Mouse (Mus musculus): ENCODE measurements around the gene Gm5799. TPM values are rescaled to one million over a fixed set of nuclear protein-coding genes. Genes with fewer than 3 reads are reported as not detected.

Gene Gm5799
- total RNA-seq (2023; ENCODE audit: inconsistent age): not detected in 4 replicates

DNA sequence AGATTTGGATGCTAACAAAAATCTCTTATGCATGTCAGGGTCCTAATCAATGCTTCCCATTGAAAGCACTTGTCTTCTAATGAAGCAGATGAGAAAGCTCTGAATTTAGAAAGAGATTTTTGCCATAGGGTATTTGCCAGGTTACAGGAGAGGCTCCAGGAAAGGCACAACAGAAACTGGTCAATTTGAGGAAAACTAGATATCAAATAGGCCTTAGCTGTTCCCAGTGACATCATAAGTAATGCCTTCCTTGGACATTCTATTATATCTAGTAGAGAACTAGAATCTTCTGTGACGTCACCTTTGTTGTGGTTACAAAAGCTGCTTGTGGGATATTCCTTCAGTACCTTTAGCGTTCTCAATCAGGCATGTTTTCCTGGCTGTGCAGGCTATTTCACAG is at the start of gene Gm5799:
TSS of gene Gm5799 (plus strand) at position 301 of the 400 bp plus-strand sequence.

DNA sequence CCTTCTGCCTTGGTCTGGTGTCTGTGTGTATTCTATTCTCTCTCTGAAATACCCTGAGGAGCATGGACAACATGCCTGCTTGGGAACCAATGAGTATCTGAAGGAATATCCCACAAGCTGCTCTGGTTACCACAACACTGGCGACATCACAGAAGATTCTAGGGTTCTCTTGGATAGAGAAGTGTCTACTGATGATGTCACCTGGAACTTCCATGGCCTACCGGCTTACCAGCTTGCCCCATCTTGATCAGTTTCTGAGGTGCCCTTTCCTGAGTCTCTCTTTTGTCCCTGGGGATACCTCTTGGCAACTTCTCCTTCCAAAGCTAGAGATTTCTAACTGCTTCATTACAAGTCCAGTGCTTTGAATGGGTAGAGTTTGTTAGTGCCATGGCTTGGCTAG is 35.7 kb downstream of the Gm5799 start, which contains the start of gene Gm17654:
TSS of gene Gm17654 (minus strand) at position 101 of the 400 bp plus-strand sequence.

Other genes starting within 250 kb of the Gm5799 start
- gene Gm8127, start 249.7 kb upstream of the Gm5799 start, total RNA-seq (2023; ENCODE audit: inconsistent age): not detected in 4 replicates
- not detected in 4 replicates for gene 1700001F09Rik, start 195.8 kb upstream of the Gm5799 start, total RNA-seq (2023; ENCODE audit: inconsistent age)
- not detected in 4 replicates for gene Gm8138, start 127.2 kb upstream of the Gm5799 start, total RNA-seq (2023; ENCODE audit: inconsistent age)
- not detected in 4 replicates for gene Gm17654, start 35.6 kb downstream of the Gm5799 start, total RNA-seq (2023; ENCODE audit: inconsistent age)
- gene Gm10375, start 64.4 kb downstream of the Gm5799 start, total RNA-seq (2023; ENCODE audit: inconsistent age): not detected in 4 replicates
- not detected in 4 replicates for gene Gm8165, start 133.6 kb downstream of the Gm5799 start, total RNA-seq (2023; ENCODE audit: inconsistent age)
- 1.1 to 2.1 TPM (median 1.6 TPM) in 4 replicates for gene Gm7324, start 154.3 kb downstream of the Gm5799 start, total RNA-seq (2023; ENCODE audit: inconsistent age)
- gene Gm16506, start 183.9 kb downstream of the Gm5799 start, total RNA-seq (2023; ENCODE audit: inconsistent age): not detected in 4 replicates
- gene Gm6526, start 204.3 kb downstream of the Gm5799 start, total RNA-seq (2023; ENCODE audit: inconsistent age): not detected in 4 replicates
- not detected in 4 replicates for gene Gm8180, start 241.2 kb downstream of the Gm5799 start, total RNA-seq (2023; ENCODE audit: inconsistent age)

Data from B cell, adult (primary cell).